Mouse (Mus musculus): ENCODE results near the gene Spata2. TPM values are rescaled to one million over a fixed set of nuclear protein-coding genes. Genes with fewer than 3 reads are reported as not detected.
A peak's percentile ranks its signal among the peaks of the same experiment; 100 is the strongest.

The Spata2 gene
- polyA plus RNA-seq, 1 experiment = 14.7 TPM

DNA sequence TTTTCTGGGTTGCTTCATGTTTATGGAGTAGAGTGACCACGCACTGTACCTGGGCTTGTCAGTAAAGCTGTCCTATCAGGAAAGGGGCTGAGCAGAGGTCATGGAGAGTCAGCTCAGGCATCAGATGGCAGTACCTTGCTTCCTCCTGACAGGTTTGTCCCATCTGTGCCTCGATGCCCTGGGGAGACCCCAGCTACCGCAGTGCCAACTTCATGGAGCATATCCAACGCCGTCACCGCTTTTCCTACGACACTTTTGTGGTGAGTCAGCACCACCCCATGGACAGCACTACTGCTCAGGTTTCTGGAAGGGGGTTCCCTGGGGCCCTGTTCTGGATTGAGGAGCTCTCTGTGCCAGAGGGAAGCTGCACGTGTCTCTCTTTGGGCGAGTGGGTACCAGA lies 19.7 kb upstream of the Spata2 start:
- Histone ChIP-seq H3K4me1 (ENCODE audit: control insufficient read depth, insufficient read depth, low read length) (no peaks in the 10 kb centered on the region), H3K27ac (ENCODE audit: insufficient read depth, low read length) (no peak overlapping the region), H3K4me3 (ENCODE audit: insufficient read depth, low read length) (no peak overlapping the region)
- TF ChIP-seq CTCF (IDR thresholded peaks at IDR 0.05; ENCODE audit: borderline replicate concordance, insufficient read depth, low read length) (no peak), POLR2A (IDR thresholded peaks at IDR 0.05; ENCODE audit: low read depth, low read length) (no peak)

DNA sequence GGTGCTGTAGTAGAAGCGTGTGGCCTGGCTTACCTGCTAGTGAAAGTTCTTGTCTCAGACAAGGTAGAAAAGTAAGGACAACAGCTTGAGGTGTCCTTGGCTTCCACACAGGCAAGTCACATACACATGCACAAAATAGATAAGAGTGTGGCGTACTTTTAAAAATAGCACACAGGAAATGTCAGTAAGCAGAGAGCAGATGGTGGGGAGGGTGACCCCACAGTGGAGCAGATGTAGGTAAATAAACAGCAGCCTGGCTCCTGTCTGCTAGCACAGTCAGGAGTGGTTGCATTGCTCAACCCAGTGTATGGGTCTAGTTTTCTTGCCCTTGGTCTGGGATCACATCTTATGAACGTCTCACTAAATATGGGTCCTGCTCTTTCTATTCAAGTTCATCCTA lies 17.8 kb upstream of the Spata2 start:
- TF ChIP-seq CTCF (IDR thresholded peaks at IDR 0.05; ENCODE audit: borderline replicate concordance, insufficient read depth, low read length) (no peak), POLR2A (IDR thresholded peaks at IDR 0.05; ENCODE audit: low read depth, low read length) (no peak)
- Histone ChIP-seq H3K4me3 (ENCODE audit: insufficient read depth, low read length) (no peak overlapping the region), H3K27ac (ENCODE audit: insufficient read depth, low read length) (no peak overlapping the region), H3K4me1 (ENCODE audit: control insufficient read depth, insufficient read depth, low read length) (peaks cover 1% of the 10 kb centered on the region; the same call in 1 of the 2 replicates)

DNA sequence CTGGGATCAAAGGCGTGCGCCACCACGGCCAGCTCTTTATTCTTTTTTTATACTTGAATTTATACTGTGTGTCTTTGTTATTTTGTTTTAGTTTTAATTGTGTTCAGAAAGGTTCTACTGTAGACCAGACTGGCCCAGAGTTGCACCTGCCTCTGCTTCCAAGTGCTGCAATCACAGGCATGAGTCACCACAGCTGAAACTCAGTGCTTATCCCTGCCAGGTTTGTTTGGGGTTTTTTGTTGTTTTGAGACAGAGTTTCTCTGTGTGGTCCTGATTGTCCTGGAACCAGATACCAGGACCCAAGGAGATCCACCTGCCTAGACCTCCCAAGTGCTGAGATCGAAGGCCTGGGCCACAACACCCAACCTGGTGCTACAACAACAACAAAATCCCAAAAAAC lies 15.9 kb upstream of the Spata2 start:
- TF ChIP-seq POLR2A (IDR thresholded peaks at IDR 0.05; ENCODE audit: low read depth, low read length) = no peak
- no peak for TF ChIP-seq CTCF (IDR thresholded peaks at IDR 0.05; ENCODE audit: borderline replicate concordance, insufficient read depth, low read length)
- Histone ChIP-seq H3K27ac (ENCODE audit: insufficient read depth, low read length) (no peak overlapping the region), H3K4me1 (ENCODE audit: control insufficient read depth, insufficient read depth, low read length) (peaks cover 9% of the 10 kb centered on the region; the same call in 1 of the 2 replicates), H3K4me3 (ENCODE audit: insufficient read depth, low read length) (no peak overlapping the region)

GRCm38 (mm10) chr2:167507719-167508385 lies 15.2 kb upstream of the Spata2 start:
- Histone ChIP-seq H3K4me3 (ENCODE audit: insufficient read depth, low read length) (no peak overlapping the region), H3K27ac (ENCODE audit: insufficient read depth, low read length) (no peak overlapping the region), H3K4me1 (ENCODE audit: control insufficient read depth, insufficient read depth, low read length) (peaks cover 9% of the 10 kb centered on the region; the same call in 1 of the 2 replicates)
- TF ChIP-seq CTCF (IDR thresholded peaks at IDR 0.05; ENCODE audit: borderline replicate concordance, insufficient read depth, low read length) (no peak), POLR2A (IDR thresholded peaks at IDR 0.05; ENCODE audit: low read depth, low read length) (no peak)

DNA sequence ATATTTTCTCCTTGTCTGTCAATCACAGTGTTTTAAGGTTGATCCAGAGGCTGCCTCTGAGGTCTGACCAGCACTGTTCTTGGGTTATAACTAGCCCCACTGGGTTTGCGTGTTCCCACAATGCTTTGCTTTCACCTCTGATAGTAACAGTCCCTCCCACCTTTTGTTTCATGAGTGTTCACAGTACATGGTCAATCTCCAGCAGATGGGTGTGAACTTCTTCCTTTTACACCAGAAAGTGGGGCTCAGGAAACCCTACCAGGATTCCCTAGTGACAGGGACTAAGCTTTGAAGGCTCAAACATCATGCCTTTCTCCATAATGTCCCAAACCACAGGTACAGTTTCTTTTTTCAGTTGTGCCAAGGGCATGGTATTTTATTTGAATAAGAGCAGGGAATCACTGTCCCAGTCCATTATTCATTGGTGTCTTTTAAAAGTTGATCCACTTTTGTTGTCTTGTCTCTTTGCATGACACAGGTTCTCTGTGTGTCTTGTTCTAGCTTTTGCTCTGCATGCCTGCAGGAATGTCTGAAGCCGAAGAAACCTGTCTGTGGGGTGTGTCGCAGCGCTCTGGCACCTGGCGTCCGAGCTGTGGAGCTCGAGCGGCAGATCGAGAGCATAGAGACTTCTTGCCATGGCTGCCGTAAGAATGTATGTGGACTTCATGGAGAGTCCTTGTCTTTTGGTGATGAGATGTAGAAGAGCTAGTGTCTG lies 14.0 kb upstream of the Spata2 start:
- TF ChIP-seq POLR2A (IDR thresholded peaks at IDR 0.05; ENCODE audit: low read depth, low read length) (no peak), CTCF (IDR thresholded peaks at IDR 0.05; ENCODE audit: borderline replicate concordance, insufficient read depth, low read length) (no peak)
- H3K27ac ChIP-seq (ENCODE audit: insufficient read depth, low read length) = no peak overlapping the region

GRCm38 (mm10) chr2:167505127-167505526 lies 12.4 kb upstream of the Spata2 start:
- TF ChIP-seq CTCF (IDR thresholded peaks at IDR 0.05; ENCODE audit: borderline replicate concordance, insufficient read depth, low read length) (no peak), POLR2A (IDR thresholded peaks at IDR 0.05; ENCODE audit: low read depth, low read length) (no peak)
- H3K27ac ChIP-seq (ENCODE audit: insufficient read depth, low read length) = no peak overlapping the region
- H3K4me1 ChIP-seq (ENCODE audit: control insufficient read depth, insufficient read depth, low read length) = peaks cover 9% of the 10 kb centered on the region; the same call in 1 of the 2 replicates
- no peak overlapping the region for H3K4me3 ChIP-seq (ENCODE audit: insufficient read depth, low read length)

More for the DNA sequence above, 14.0 kb upstream of the Spata2 start:
- peaks cover 9% of the 10 kb centered on the region; the same call in 1 of the 2 replicates for H3K4me1 ChIP-seq (ENCODE audit: control insufficient read depth, insufficient read depth, low read length)
- H3K4me3 ChIP-seq (ENCODE audit: insufficient read depth, low read length) = no peak overlapping the region

DNA sequence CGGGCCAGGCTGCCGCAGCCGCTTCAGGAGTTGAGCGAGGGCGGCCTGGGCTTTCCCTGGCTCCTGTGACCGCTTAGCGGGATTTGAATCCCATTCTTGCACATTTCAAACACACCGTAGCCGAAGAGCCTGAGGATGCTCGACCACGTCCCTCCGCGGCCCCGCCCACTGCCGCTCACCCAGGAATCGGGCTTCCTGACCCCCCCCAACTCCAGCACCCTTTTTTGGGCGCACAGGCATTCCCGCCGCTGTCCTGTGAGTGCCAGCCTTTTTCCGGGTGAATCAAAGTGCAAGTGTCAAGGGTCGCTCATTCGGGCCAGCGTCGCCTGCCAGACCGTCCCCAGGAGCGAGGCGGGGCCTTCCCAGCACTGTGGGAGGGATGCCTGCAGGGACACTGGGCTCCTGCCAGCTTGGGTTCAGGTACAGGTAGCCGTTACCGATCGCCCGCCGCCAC lies 11.2 kb upstream of the Spata2 start:
- Histone ChIP-seq H3K27ac (ENCODE audit: insufficient read depth, low read length) (peak overlapping the region; percentile 9; the same call in 1 of the 2 replicates), H3K4me3 (ENCODE audit: insufficient read depth, low read length) (peak overlapping the region; percentile 86), H3K4me1 (ENCODE audit: control insufficient read depth, insufficient read depth, low read length) (peaks cover 9% of the 10 kb centered on the region; the same call in 1 of the 2 replicates)
- TF ChIP-seq POLR2A (IDR thresholded peaks at IDR 0.05; ENCODE audit: low read depth, low read length) (no peak), CTCF (IDR thresholded peaks at IDR 0.05; ENCODE audit: borderline replicate concordance, insufficient read depth, low read length) (no peak)

DNA sequence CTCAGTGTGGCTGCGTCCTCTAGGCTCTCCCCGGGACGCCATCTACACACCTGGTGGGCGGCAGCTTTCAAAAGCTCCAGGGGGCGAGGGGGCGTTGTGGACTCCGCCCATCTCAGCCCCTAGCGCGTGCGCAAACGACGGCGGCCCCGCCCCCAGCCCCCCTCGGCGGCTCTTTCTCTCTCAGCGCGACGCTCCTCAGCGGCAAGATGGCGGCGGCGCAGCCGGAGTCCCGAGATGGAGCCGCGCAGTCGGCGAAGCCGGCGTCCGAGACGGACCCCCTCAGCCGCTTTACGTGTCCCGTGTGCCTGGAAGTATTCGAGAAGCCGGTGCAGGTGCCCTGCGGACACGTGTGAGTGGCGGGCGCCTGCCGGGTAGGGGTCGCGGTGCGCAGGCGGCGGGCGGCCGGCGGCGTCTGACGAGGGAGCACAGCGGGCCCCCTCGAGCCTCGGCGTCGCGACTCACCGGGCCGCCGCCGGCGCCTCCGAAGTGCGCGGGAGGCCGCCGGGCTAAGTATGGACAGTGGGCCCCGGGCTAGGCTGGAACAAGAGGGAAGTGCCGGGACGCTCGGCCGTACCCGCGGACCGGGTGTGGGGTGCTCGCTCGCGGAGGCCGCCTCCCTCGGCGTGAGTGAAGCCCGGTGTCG lies 10.7 kb upstream of the Spata2 start:
- Histone ChIP-seq H3K27ac (ENCODE audit: insufficient read depth, low read length) (peak overlapping the region; percentile 9; the same call in 1 of the 2 replicates), H3K4me3 (ENCODE audit: insufficient read depth, low read length) (peak overlapping the region; percentile 86), H3K4me1 (ENCODE audit: control insufficient read depth, insufficient read depth, low read length) (peaks cover 9% of the 10 kb centered on the region; the same call in 1 of the 2 replicates)
- TF ChIP-seq POLR2A (IDR thresholded peaks at IDR 0.05; ENCODE audit: low read depth, low read length) (peak; percentile 69; the same call in 1 of the 2 replicates), CTCF (IDR thresholded peaks at IDR 0.05; ENCODE audit: borderline replicate concordance, insufficient read depth, low read length) (no peak)

DNA sequence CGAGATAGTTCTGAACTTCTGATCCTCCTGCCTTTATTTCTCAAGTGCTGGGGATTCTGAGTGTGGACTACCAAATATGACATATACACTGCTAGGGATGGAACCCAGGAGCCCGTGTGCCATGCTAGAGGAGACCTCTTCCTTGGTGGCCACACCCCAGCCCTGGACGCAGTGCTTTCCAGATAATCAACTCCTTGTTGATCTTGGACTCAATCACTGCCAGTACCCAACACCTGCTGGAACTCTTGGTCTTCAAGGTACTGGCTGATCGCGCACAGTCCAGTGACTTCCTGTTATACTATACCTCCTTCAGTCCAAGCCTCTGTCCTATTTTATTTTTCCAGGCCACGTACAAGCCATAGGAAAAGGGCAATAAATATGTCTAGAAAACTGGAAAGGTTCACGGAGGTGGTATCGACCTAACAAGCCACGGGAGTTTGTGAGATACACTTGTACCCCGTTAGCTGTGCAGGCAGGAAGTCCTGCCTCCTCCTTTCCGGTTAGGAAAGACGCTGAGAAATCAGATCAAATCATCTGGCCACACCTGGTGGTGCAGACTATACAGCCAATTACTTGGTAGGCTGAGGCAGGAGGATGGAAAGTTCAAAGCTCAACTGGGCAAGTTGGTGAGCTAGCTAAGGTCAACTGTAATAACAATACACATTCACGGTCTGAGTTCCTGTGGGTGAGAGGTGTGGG lies 10.0 kb upstream of the Spata2 start:
- Histone ChIP-seq H3K27ac (ENCODE audit: insufficient read depth, low read length) (no peak overlapping the region), H3K4me1 (ENCODE audit: control insufficient read depth, insufficient read depth, low read length) (peaks cover 9% of the 10 kb centered on the region; the same call in 1 of the 2 replicates), H3K4me3 (ENCODE audit: insufficient read depth, low read length) (peak overlapping the region; percentile 86)
- TF ChIP-seq POLR2A (IDR thresholded peaks at IDR 0.05; ENCODE audit: low read depth, low read length) = no peak; the same call in none of the 2 replicates
- no peak for TF ChIP-seq CTCF (IDR thresholded peaks at IDR 0.05; ENCODE audit: borderline replicate concordance, insufficient read depth, low read length)
